Mouse (Mus musculus) embryo, embryonic 10.5 days (tissue): ENCODE results near the gene Tmem63a.
"Not testable (repeated sequence)": the region's sequence is repeated elsewhere in the genome, so short reads cannot be mapped to it uniquely, and the experiment has no call there.

Experiments
- DNase-seq: peaks from one replicate; pipeline ENCODE4 v3.0.0-alpha.2; 2015; ENCODE audit warnings: low spot score

Tmem63a gene

GRCm38 (mm10) chr1:180958797-180959196, 16.7 kb downstream of the Tmem63a start:
- DNase-seq: no peak

- DNase-seq: no peak
These were observed 23.6 kb downstream of the Tmem63a start for GRCm38 (mm10) chr1:180965786-180966185.

GRCm38 (mm10) chr1:180966542-180966941, 24.4 kb downstream of the Tmem63a start:
- no peak for DNase-seq

GRCm38 (mm10) chr1:180967261-180967660, 25.1 kb downstream of the Tmem63a start:
- DNase-seq: no peak

GRCm38 (mm10) chr1:180972941-180973340, 30.8 kb downstream of the Tmem63a start:
- DNase-seq: no peak

GRCm38 (mm10) chr1:180974126-180974746, 32.1 kb downstream of the Tmem63a start:
- peak; percentile 84 for DNase-seq

- DNase-seq: peak; percentile 55
These were observed 34.1 kb downstream of the Tmem63a start for GRCm38 (mm10) chr1:180976110-180976679.

GRCm38 (mm10) chr1:180979484-180980251, 37.5 kb downstream of the Tmem63a start:
- no peak for DNase-seq

GRCm38 (mm10) chr1:180980464-180980863, 38.3 kb downstream of the Tmem63a start:
- DNase-seq: peak; percentile 26

- DNase-seq: not testable (repeated sequence)
These were observed 39.3 kb downstream of the Tmem63a start for GRCm38 (mm10) chr1:180981298-180982046.

GRCm38 (mm10) chr1:180986701-180987100, 44.6 kb downstream of the Tmem63a start:
- DNase-seq: peak; percentile 14

GRCm38 (mm10) chr1:180987759-180988158, 45.6 kb downstream of the Tmem63a start:
- DNase-seq: peak; percentile 84

GRCm38 (mm10) chr1:180990671-180991070, 48.5 kb downstream of the Tmem63a start:
- no peak for DNase-seq

GRCm38 (mm10) chr1:180992142-180992541, 50.0 kb downstream of the Tmem63a start:
- DNase-seq: peak; percentile 81

- DNase-seq: peak; percentile 65
These were observed 58.5 kb downstream of the Tmem63a start for GRCm38 (mm10) chr1:181000501-181001092.

GRCm38 (mm10) chr1:181001217-181001616, 59.1 kb downstream of the Tmem63a start:
- no peak for DNase-seq

GRCm38 (mm10) chr1:181001621-181002020, 59.5 kb downstream of the Tmem63a start:
- DNase-seq: no peak

- DNase-seq: no peak
These were observed 61.6 kb downstream of the Tmem63a start for GRCm38 (mm10) chr1:181003790-181004189.

- no peak for DNase-seq
These were observed 63.2 kb downstream of the Tmem63a start for GRCm38 (mm10) chr1:181005331-181005730.

GRCm38 (mm10) chr1:181007831-181008230, 65.7 kb downstream of the Tmem63a start:
- no peak for DNase-seq

GRCm38 (mm10) chr1:181008266-181008665, 66.1 kb downstream of the Tmem63a start:
- no peak for DNase-seq

- DNase-seq: no peak
These were observed 67.0 kb downstream of the Tmem63a start for GRCm38 (mm10) chr1:181009011-181009590.
